Mouse (Mus musculus) bone marrow, adult 2 months (tissue): ENCODE measurements around the gene Arhgef7.

Source experiments
- CTCF ChIP-seq: fragments of 200-500 bp; IDR thresholded peaks from 2 replicates; pipeline ENCODE4 v1.5.1; 2011; ENCODE audit warnings: low read length, control low read depth; ENCODE audit not compliant: control insufficient read depth, insufficient read depth
- POLR2A ChIP-seq: fragments of 200-500 bp; IDR thresholded peaks from 2 replicates; pipeline ENCODE4 v1.6.1; 2011; ENCODE audit warnings: low read depth, mild to moderate bottlenecking, control low read depth, low read length, borderline replicate concordance; ENCODE audit not compliant: control insufficient read depth

DNA sequence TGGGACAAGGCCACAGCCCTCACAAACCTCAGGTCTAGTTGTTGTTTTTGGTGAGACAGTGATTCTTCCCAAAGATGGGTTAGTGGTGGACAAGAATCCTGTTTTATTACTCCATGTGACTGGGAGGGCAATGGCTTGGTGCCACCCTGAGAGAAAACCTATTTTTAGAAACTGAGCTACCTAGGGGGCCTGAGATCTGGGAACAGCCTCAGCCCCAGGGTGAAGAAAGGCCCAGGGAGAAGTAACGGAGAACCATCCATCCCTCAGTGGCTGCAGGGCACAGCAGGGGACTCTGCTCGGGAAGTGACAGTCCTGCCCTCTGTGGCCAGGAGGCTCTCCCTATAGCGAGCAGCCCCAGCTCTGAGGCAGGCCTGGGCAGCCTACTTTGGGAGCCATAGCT is 19.8 kb upstream of the Arhgef7 start:
- TF ChIP-seq POLR2A (no peak), CTCF (no peak)
